Mouse (Mus musculus) splenic B cell, adult 2 months (primary cell): ENCODE results near the gene Mybl2.
"Not testable (repeated sequence)": the region's sequence is repeated elsewhere in the genome, so short reads cannot be mapped to it uniquely, and the experiment has no call there.

Experiments used
- DNase-seq: peaks from one replicate; pipeline ENCODE4 v3.0.0-alpha.2; 2011; ENCODE audit warnings: low read depth, low spot score
- H3K27me3 ChIP-seq: 2 replicates; pipeline ENCODE4 v1.6.1; 2012; ENCODE audit warnings: mild to moderate bottlenecking, low read length, moderate library complexity, mixed read lengths; ENCODE audit not compliant: control insufficient read depth, poor library complexity, insufficient read depth, severe bottlenecking
- H3K36me3 ChIP-seq: 2 replicates; pipeline ENCODE4 v1.6.1; 2012; ENCODE audit warnings: mild to moderate bottlenecking, low read length, moderate library complexity, mixed read lengths; ENCODE audit not compliant: control insufficient read depth, poor library complexity, insufficient read depth, severe bottlenecking

Gene Mybl2

GRCm38 (mm10) chr2:163058981-163059380 is 4.5 kb downstream of the Mybl2 start:
- H3K36me3 ChIP-seq, DNase-seq, H3K27me3 ChIP-seq: not testable (repeated sequence)

GRCm38 (mm10) chr2:163060630-163061029 is 6.1 kb downstream of the Mybl2 start:
- no peak for DNase-seq
- Histone ChIP-seq H3K36me3 (no peaks in the 10 kb centered on the region), H3K27me3 (no peaks in the 10 kb centered on the region)

DNA sequence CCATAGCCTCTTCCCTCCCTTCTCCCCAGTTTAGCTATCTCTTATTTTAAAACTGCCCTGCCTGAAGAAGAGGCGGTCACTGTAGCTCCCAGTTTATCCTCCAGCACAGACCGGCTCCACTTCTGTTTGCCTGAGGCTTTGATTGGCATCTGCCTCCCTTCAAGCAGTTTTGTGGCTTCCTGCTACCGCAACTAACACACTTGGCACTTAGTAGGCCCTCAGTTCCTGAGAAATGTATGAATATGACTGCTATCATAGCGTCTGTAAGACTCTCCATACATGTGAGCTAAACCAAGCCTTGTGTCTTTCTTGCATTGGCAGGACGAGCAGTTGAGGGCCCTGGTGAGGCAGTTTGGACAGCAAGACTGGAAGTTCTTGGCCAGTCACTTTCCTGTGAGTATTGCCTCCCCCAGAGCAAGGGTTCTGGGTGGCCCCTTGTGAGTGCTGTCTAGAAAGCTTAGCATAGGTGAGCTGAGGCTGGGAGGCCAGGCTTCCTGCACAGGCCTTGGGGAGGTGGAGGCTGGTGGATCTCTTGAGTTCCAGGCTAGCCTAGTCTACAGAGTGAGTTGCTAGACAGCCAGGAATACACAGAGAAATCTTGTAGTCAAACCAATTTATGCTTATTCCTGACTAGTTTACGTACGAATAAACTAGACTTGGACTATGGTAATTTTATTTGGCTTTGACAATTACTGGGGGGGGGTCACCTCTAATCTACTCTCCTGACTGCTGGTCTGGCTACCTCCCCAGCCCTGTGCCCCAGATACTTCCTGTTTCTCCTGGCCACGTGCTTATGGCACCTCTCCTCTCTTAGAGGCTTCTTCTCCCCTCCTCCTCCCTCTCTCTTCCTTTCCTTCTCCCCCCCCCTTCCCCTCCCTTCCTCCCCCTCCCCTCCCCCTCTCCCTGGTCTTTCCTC is 7.0 kb downstream of the Mybl2 start:
- H3K36me3 ChIP-seq = no peaks in the 10 kb centered on the region
- H3K27me3 ChIP-seq = no peaks in the 10 kb centered on the region
- DNase-seq = no peak

DNA sequence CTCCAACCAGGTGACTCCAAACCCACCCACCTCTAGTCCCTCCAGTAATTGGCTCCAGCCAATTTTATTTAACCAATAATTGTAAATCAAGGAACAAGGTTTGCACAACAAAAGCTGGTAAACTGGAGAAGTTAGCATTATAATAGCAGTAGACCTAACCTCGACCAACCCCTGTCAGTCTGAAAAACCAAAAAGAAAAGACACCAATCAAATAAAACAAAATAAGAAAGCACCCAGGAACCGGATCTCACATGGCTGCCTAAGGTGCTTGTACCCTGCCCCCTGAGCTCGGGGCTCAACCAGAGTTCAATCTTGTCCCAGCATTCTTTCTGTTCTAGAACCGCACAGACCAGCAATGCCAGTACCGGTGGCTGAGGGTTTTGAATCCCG is 7.6 kb downstream of the Mybl2 start:
- H3K36me3 ChIP-seq = no peaks in the 10 kb centered on the region
- no peak for DNase-seq
- no peaks in the 10 kb centered on the region for H3K27me3 ChIP-seq

DNA sequence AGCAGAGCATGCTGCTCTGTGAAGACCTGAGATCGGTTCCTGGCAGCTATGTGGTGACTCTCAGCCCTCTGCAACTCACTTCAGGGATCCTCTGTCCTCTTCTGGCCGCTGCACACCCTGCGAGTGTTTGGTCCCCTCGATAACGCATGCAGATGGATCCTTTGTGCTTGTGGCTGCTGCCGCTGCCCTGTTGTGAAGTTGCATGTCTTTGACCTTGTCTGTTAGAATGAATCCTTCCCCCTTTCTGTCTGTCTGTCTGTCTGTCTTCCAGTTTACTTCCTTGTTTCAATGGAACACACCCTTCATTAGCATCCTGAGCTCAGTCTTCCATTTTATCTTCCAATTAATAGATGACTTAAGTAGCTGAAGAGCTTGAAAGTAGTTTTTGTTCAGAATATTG is 11.8 kb downstream of the Mybl2 start:
- no peaks in the 10 kb centered on the region for H3K36me3 ChIP-seq
- no peaks in the 10 kb centered on the region for H3K27me3 ChIP-seq
- DNase-seq = no peak

GRCm38 (mm10) chr2:163067233-163067632 is 12.7 kb downstream of the Mybl2 start:
- Histone ChIP-seq H3K27me3 (no peaks in the 10 kb centered on the region), H3K36me3 (no peaks in the 10 kb centered on the region)
- DNase-seq = no peak

DNA sequence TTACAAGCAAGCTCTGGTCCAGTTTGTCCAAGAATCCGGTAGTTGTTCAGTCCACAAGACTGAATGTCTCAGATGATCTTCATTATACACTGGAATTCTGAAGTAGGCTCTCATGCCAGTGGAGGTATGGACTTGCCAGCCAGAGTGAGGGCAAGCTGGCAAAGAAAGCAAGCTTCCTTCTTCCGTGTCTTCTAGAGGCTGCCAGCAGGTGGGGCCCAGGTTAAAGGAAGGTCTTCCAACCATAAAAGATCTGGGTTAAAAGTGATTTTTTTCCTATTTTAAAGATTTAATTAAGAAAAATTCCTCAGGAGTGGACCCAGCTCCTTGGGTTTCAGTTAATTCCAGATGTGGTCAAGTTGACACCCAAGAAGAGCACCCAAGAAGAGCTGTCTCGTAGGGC is 15.7 kb downstream of the Mybl2 start:
- Histone ChIP-seq H3K27me3 (no peaks in the 10 kb centered on the region), H3K36me3 (0 out of 2 replicates have a peak, but pooled peaks cover 2% of the 10 kb centered on the region)
- no peak for DNase-seq

GRCm38 (mm10) chr2:163071590-163071989 is 17.1 kb downstream of the Mybl2 start:
- DNase-seq = no peak
- Histone ChIP-seq H3K27me3 (no peaks in the 10 kb centered on the region), H3K36me3 (0 out of 2 replicates have a peak, but pooled peaks cover 2% of the 10 kb centered on the region)

DNA sequence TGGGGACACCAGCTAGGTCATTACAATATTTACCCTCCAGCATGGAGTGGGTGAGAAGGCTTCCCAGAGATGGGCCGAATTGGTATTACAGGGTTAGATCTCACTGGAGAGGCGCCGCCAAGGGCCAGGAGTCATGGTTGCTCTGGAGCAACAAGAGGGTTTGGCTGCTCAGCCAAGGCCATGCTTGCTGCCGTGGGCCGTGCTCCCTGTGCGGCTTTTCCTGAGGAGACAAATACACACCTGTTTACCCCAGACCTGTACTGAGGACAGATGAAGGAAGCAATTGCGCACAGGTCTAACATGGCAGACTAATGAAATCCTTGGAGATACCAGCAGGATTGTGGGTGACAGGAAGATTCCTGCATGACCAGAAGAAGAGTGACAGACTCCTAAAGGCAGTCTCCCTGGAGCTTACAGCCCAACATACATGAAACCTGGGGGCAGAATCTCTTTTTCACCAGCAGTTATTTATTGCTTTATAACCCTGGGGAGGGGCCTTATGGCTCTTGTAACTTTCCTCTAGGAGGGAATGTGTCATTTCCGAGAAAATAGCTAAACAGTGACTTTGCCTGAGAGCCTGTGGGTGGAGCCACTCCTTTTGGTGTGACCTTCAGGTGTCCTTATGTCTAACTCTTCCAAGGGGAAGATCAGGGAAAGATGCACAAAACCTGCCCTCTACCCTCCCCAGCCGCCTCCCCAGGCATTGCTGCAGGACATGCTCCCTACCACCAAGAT is 18.7 kb downstream of the Mybl2 start:
- Histone ChIP-seq H3K27me3 (no peaks in the 10 kb centered on the region), H3K36me3 (0 out of 2 replicates have a peak, but pooled peaks cover 2% of the 10 kb centered on the region)
- no peak for DNase-seq

- Histone ChIP-seq H3K36me3 (0 out of 2 replicates have a peak, but pooled peaks cover 2% of the 10 kb centered on the region), H3K27me3 (no peaks in the 10 kb centered on the region)
- no peak for DNase-seq
These were observed 19.5 kb downstream of the Mybl2 start for GRCm38 (mm10) chr2:163074006-163074405.

DNA sequence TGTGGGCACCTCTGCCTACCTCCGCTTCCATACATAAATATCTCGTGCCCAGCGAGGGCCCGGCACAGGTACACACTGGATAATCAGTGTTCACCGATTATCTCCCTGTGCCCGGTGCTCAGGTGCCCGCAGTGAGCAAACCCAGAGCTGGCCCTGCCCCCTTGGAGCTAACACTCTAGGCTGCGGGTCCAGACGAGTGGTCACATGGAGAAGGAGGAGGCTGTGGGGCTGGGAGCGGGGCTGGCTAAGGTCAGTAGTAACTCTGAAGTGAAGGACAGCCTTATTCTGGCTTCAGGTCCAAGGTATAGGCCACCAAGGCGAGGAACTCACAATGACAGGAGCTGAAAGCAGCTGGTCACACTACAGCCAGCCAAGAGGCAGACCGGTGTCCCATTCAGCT is 20.3 kb downstream of the Mybl2 start:
- no peak for DNase-seq
- no peaks in the 10 kb centered on the region for H3K27me3 ChIP-seq
- 0 out of 2 replicates have a peak, but pooled peaks cover 2% of the 10 kb centered on the region for H3K36me3 ChIP-seq

- Histone ChIP-seq H3K27me3 (no peaks in the 10 kb centered on the region), H3K36me3 (0 out of 2 replicates have a peak, but pooled peaks cover 2% of the 10 kb centered on the region)
- no peak for DNase-seq
These were observed 20.7 kb downstream of the Mybl2 start for GRCm38 (mm10) chr2:163075234-163075633.

GRCm38 (mm10) chr2:163079041-163079440 is 24.6 kb downstream of the Mybl2 start:
- H3K36me3 ChIP-seq = no peaks in the 10 kb centered on the region
- no peak for DNase-seq
- H3K27me3 ChIP-seq = no peaks in the 10 kb centered on the region

DNA sequence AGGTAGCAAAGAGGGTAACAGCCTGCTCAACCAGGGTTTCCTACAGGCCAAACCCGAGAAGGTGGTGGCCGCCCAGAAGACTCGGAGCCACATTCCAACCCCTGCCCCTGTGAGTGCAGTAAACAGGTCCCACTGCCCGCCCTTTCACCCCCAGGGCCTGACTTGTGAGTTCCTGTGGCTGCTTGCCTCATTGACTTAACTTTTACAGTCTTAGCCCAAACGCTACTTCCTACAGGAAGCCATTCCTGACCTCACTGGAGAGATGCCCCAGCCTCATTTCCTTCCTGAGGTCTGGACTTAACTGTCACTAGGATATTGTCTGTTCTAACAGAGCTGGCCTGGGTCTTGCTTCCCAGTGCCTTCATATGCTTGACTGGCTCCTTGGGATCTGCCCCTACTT is 28.1 kb downstream of the Mybl2 start:
- no peak for DNase-seq
- no peaks in the 10 kb centered on the region for H3K27me3 ChIP-seq
- no peaks in the 10 kb centered on the region for H3K36me3 ChIP-seq

DNA sequence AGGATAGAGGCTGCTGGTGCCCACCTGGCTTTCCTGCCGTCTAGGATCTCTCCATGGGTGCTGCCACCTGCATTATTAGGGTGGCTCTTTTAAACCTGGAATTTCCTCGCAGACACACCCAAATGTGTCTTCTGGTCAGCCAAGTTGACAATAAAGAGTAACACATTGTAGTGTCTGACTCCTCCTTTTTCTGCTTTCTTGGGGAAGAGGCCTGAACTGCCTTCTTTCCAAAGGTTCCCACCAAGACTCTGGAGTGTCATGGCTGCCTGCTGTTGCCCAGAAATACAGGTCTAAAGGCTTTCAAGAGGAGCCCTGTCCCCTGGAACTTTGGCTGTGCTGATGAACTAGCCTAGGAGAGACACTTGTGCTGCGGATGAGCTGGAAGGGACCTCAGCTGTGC is 30.0 kb downstream of the Mybl2 start:
- no peak for DNase-seq
- Histone ChIP-seq H3K36me3 (no peaks in the 10 kb centered on the region), H3K27me3 (no peaks in the 10 kb centered on the region)
